9 mouse cellular contexts compared by ENCODE assay signal in the genomic region with DNA sequence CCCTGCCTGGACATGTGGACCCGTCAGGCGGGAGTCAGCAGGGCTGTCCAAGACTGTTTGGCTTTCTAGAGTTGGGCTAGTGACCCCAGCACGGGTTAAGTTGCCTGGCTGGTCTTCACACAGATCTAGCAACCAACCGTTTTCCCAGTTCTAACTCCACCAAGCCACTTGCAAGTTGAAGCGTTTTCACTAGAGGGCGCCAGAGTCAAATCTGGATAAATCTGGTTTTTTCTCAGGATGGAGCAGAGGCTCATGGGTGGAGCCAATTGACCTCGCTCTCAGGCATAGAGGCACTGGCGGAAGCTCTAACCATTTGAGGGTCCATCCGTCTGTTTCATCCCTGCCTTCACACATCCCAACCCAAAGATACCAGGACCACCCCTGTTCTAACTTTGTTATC. TPM values are rescaled to one million over a fixed set of nuclear protein-coding genes. Genes with fewer than 3 reads are reported as not detected.
A peak's percentile ranks its signal among the peaks of the same experiment; 100 is the strongest.
DNase-seq lines count a peak whose midpoint lies in the region; ATAC-seq lines count a peak whose summit lies in the region.
"Had no signal": no experiment of that assay in that cellular context is flagged by ENCODE, and none has a peak within 500 bp of the region (broad histone marks: within the 10 kb centered on the region; RNA-seq: fewer than 3 reads in every experiment).

No protein-coding gene starts in this region.

- H3K9me3 ChIP-seq in embryonic facial prominence, embryonic 11.5 days (replicated peaks; ENCODE audit: control insufficient read depth, low read length) = no peaks in the 10 kb centered on the region
- no peaks in the 10 kb centered on the region for H3K9me3 ChIP-seq in kidney, embryonic 14.5 days (ENCODE audit: control insufficient read depth, low read length)
- H3K9me3 ChIP-seq in lung, embryonic 16.5 days (ENCODE audit: control insufficient read depth, low read length) = no peaks in the 10 kb centered on the region
- H3K9me3 ChIP-seq: megakaryocyte, embryonic 14.5 days had no signal

- no peaks in the 10 kb centered on the region for H3K27me3 ChIP-seq in embryonic facial prominence, embryonic 11.5 days (ENCODE audit: control insufficient read depth, insufficient read depth, low read length)
- no peaks in the 10 kb centered on the region for H3K27me3 ChIP-seq in kidney, embryonic 14.5 days (ENCODE audit: control insufficient read depth, insufficient read depth, low read length)
- no peaks in the 10 kb centered on the region for H3K27me3 ChIP-seq in lung, embryonic 16.5 days (ENCODE audit: control insufficient read depth, insufficient read depth, low read depth, low read length)

- no peak overlapping the region for H3K9ac ChIP-seq in embryonic facial prominence, embryonic 11.5 days (replicated peaks; ENCODE audit: low read length)
- no peak overlapping the region for H3K9ac ChIP-seq in kidney, embryonic 14.5 days (ENCODE audit: low read depth, low read length)
- H3K9ac ChIP-seq in lung, embryonic 16.5 days (ENCODE audit: low read length) = no peak overlapping the region

- H3K36me3 ChIP-seq in embryonic facial prominence, embryonic 11.5 days (replicated peaks; ENCODE audit: control insufficient read depth, insufficient read depth, low read depth, low read length) = no peaks in the 10 kb centered on the region
- no peaks in the 10 kb centered on the region for H3K36me3 ChIP-seq in kidney, embryonic 14.5 days (ENCODE audit: control insufficient read depth, insufficient read depth, low read length)
- no peaks in the 10 kb centered on the region for H3K36me3 ChIP-seq in lung, embryonic 16.5 days (ENCODE audit: control insufficient read depth, insufficient read depth, low read length)

- peak; percentile 65 for DNase-seq in layer of hippocampus, adult 11-12 months (ENCODE audit: low spot score)
- DNase-seq in layer of hippocampus, adult 9-10 months (ENCODE audit: low spot score) = no peak
- peak; percentile 49 for DNase-seq in adrenal gland, postnatal 25 days
- peak; percentile 76 for DNase-seq in embryonic facial prominence, embryonic 11.5 days (ENCODE audit: low spot score)
- DNase-seq in heart, adult 9 months (ENCODE audit: low spot score in 2 of 2) = peak; percentile 29 to 60
- peak; percentile 58 for DNase-seq in right cerebral cortex, postnatal 14 days

- H3K4me1 ChIP-seq in embryonic facial prominence, embryonic 11.5 days (ENCODE audit: control insufficient read depth, insufficient read depth, low read length) = no peaks in the 10 kb centered on the region
- no peaks in the 10 kb centered on the region for H3K4me1 ChIP-seq in kidney, embryonic 14.5 days (ENCODE audit: control insufficient read depth, insufficient read depth, low read length)
- H3K4me1 ChIP-seq in lung, embryonic 16.5 days (replicated peaks; ENCODE audit: control insufficient read depth, insufficient read depth, low read length) = no peaks in the 10 kb centered on the region; the same call in 1 of the 2 replicates

- no peak overlapping the region for H3K27ac ChIP-seq in embryonic facial prominence, embryonic 11.5 days (replicated peaks; ENCODE audit: low read depth, low read length)
- no peak overlapping the region for H3K27ac ChIP-seq in kidney, embryonic 14.5 days (ENCODE audit: low read depth, low read length)
- no peak overlapping the region for H3K27ac ChIP-seq in lung, embryonic 16.5 days (ENCODE audit: low read length)

- no peak for ATAC-seq in embryonic facial prominence, embryonic 11.5 days (replicated peaks; ENCODE audit: insufficient number of reproducible peaks, low FRiP score, low TSS enrichment, low read depth)
- peak; percentile 33; the same call in 1 of the 2 replicates for ATAC-seq in kidney, embryonic 14.5 days (ENCODE audit: low FRiP score, low TSS enrichment)
- ATAC-seq in lung, embryonic 16.5 days (ENCODE audit: low read depth) = peak; percentile 46; the same call in 1 of the 2 replicates

- H3K4me3 ChIP-seq in embryonic facial prominence, embryonic 11.5 days (ENCODE audit: low read depth, low read length) = no peak overlapping the region
- no peak overlapping the region for H3K4me3 ChIP-seq in kidney, embryonic 14.5 days (ENCODE audit: low read length)
- no peak overlapping the region for H3K4me3 ChIP-seq in lung, embryonic 16.5 days (ENCODE audit: low read length)
- H3K4me3 ChIP-seq: megakaryocyte, embryonic 14.5 days had no signal

- no peak overlapping the region; the same call in 1 of the 2 replicates for H3K4me2 ChIP-seq in embryonic facial prominence, embryonic 11.5 days (ENCODE audit: low read depth, low read length)
- H3K4me2 ChIP-seq in kidney, embryonic 14.5 days (replicated peaks; ENCODE audit: low read depth, low read length) = 0 out of 2 replicates have a peak overlapping the region, but pooled peaks have one; percentile 1
- peak overlapping the region; percentile 9; the same call in 1 of the 2 replicates for H3K4me2 ChIP-seq in lung, embryonic 16.5 days (ENCODE audit: low read depth, low read length)

- WGBS in embryonic facial prominence, embryonic 11.5 days = 34% methylated on average over 9 of the region's 9 CpGs
- 55% methylated on average over 9 of the region's 9 CpGs for WGBS in kidney, embryonic 14.5 days
- 36% methylated on average over 9 of the region's 9 CpGs for WGBS in lung, embryonic 16.5 days

RNA-seq across cellular contexts. Expression of a gene that starts 17.6 kb away (rescaled TPM):
- not detected in 2 replicates for total RNA-seq in adrenal gland, postnatal 25 days (2021)
- polyA plus RNA-seq in embryonic facial prominence, embryonic 11.5 days (2014; fragmentation: Nextera tagmentation; extraction: Ambion mirVana) = 0.13 TPM in 1 of 2 replicates, not detected in the other
- not detected in 2 replicates for polyA plus RNA-seq in kidney, embryonic 14.5 days (2014; fragmentation: Nextera tagmentation; extraction: Ambion mirVana)
- polyA plus RNA-seq in lung, embryonic 16.5 days (2015; fragmentation: Nextera tagmentation; extraction: Ambion mirVana) = 1.1 and 1.7 TPM in 2 replicates

RNA-seq across cellular contexts. Expression of a gene that starts 55.1 kb away (rescaled TPM):
- 162 and 209 TPM in 2 replicates for total RNA-seq in adrenal gland, postnatal 25 days (2021)
- polyA plus RNA-seq in embryonic facial prominence, embryonic 11.5 days (2014; fragmentation: Nextera tagmentation; extraction: Ambion mirVana) = 236 and 260 TPM in 2 replicates
- polyA plus RNA-seq in kidney, embryonic 14.5 days (2014; fragmentation: Nextera tagmentation; extraction: Ambion mirVana) = 190 and 201 TPM in 2 replicates
- polyA plus RNA-seq in lung, embryonic 16.5 days (2015; fragmentation: Nextera tagmentation; extraction: Ambion mirVana) = 174 and 178 TPM in 2 replicates
